Mouse (Mus musculus): ENCODE results near the gene Serpinb13. TPM values are rescaled to one million over a fixed set of nuclear protein-coding genes. Genes with fewer than 3 reads are reported as not detected.

Gene Serpinb13
- not detected for total RNA-seq (2021)
- long read RNA-seq, experiment 1, result 0 reads
- long read RNA-seq, experiment 2, result 0 reads

DNA sequence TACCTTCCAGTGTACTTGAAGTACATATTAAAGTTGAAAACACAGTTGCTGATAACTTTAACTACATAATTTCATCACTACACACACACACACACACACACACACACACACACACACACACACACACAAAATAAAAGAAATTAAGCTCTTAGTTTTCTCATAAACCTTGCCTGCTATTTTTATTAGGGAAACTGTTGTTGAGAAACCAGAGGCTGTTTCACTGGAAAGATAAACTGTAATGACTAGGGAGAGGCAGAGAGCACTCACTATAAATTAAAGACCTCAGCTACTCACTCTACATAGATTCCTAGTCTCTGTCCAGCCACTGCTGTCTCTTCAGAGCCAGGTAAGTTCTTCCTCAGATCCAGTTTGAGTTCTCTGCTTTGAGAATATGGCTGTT is at the start of gene Serpinb13:
TSS of gene Serpinb13 (plus strand) at position 301 of the 400 bp plus-strand sequence.
- no peak for DNase-seq (ENCODE audit: low spot score in 2 of 2)

GRCm38 (mm10) chr1:106931954-106932353 is 48.8 kb upstream of the Serpinb13 start:
- DNase-seq (ENCODE audit: low spot score in 2 of 2), result no peak

DNA sequence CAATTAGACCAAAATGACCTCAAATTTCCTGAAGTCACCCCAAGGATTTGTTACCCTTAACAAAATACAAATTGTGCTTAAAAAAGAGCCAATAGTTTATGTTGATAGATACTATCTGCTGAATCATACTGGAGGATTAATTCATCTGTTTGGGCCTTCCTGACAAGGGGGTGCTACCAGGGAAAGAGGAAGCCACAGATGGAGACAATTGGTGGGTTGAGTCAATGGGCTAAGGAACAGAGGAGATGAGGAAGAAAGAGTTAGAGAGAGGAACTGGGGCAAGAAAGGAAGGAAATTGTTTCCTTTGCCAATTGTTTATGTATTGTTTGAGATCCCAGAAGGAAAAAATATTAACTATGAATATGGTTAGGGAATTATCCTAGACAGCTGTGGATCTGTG is 47.1 kb upstream of the Serpinb13 start:
- no peak for DNase-seq (ENCODE audit: low spot score in 2 of 2)

DNA sequence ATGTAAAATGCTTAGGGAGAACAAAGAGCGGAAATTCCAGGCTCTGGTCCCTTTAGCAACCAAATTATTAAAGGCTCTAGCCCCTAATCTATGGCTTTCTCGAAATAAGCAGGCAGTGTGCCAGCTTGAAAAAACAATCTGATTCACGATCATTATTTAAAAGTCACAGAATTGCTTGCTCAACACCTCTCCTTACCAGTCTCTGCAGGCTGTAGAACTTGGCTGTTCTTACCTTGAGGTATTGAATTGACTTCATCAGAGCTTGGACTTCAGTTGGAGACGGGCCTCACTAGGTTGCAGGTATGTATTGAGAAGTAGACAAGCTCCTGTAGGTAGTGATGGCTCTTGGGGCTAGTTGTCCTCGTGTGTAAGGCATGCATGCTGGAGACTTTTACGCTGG is 46.5 kb upstream of the Serpinb13 start, which contains the start of gene Serpinb12:
TSS of gene Serpinb12 (plus strand) at position 185 of the 400 bp plus-strand sequence.
- DNase-seq (ENCODE audit: low spot score in 2 of 2), result no peak

DNA sequence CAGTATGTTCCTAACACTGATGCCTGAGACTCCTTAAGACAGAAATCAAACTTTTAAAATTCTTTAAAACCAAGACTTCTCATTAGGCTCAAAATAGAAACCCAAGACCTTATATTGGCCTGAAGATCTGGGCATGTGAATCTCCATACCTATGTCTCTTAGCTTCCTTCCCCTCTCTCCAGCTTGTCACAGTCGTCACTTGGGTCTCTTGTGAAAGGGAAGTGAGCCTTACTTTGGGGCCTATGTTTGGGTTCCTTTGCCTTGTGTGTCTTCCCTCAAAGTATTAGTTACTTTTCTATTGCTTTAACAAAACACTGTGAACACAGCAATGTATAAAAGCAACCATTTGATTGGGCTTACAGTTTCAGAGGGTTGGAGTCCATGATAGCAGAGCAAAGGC is 33.6 kb upstream of the Serpinb13 start:
- no peak for DNase-seq (ENCODE audit: low spot score in 2 of 2)

GRCm38 (mm10) chr1:106959981-106960380 is 20.8 kb upstream of the Serpinb13 start:
- no peak for DNase-seq (ENCODE audit: low spot score in 2 of 2)

DNA sequence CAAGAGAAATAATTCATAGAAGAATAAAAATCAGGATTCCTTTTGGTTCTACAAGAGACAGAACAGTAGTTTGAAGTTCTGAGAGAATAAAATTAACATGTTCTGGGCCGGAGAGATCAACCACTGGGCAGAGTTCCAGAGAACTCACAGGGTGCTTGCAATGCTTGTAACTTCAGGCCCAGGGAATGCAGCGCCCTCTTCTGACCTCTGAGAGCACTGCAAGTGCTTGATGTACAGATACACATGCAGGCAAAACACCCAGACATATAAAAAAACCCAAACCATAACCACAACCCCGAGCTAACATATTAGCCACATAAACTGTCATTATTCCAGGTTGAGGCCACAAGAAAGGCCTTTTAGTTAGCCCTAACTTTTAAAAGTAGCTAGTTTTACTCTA is 19.8 kb upstream of the Serpinb13 start:
- DNase-seq (ENCODE audit: low spot score in 2 of 2), result peak in 1 of 2 experiments; percentile 13

GRCm38 (mm10) chr1:106983092-106983491 is 2.3 kb downstream of the Serpinb13 start:
- DNase-seq (ENCODE audit: low spot score in 2 of 2), result no peak

DNA sequence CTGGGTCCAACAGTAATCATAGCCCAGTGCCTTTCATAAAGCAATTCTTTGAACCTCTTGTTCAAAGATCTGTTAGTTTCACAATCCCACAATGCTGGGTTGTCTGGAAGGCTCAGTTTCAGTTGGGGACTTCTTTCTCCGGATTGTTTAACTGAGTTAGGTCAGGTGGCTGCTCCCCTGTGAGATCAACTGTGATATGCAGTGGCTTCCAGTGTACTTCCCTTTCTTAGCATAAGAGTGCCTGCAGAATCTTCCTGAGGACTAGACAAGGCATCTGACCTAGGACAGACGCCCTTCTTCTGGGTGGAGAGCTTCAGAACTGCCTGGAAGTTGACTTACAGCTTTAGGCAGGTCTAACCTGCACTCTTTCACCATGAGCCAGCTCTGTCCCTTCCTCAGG is 3.1 kb downstream of the Serpinb13 start:
- no peak for DNase-seq (ENCODE audit: low spot score in 2 of 2)

DNA sequence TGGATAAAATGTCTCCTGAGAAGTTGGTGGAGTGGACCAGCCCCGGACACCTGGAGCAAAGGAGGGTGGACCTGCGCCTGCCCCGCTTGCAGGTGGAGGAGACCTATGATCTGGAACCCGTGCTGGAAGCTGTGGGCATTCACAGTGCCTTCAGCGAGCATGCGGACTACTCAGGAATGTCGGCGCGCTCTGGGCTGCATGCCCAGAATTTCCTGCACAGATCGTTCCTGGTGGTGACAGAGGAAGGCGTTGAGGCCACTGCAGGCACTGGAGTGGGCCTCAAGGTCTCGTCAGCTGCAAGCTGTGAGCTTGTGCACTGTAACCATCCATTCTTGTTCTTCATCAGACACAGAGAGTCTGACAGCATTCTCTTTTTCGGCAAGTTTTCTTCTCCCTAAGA is 19.6 kb downstream of the Serpinb13 start:
- DNase-seq (ENCODE audit: low spot score in 2 of 2), result no peak

DNA sequence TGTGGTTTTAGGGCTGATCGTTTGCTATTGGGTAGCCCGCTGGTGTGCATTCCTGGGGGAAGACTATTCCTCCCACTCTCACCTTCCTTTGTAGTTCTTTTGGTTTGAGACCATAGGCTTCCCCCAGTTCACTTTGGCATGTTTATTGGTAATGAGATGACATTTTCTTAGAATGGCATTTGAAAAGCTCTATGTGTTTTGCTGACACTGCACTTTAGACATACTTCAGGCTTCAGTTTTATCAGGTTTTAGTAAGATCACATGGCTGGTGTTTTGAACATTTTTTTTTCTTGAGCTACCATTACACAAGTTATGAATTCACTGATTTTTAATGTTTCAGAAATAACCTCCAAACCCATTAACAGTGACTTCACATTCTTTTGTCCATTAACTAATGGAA is 21.0 kb downstream of the Serpinb13 start:
- DNase-seq (ENCODE audit: low spot score in 2 of 2), result no peak

DNA sequence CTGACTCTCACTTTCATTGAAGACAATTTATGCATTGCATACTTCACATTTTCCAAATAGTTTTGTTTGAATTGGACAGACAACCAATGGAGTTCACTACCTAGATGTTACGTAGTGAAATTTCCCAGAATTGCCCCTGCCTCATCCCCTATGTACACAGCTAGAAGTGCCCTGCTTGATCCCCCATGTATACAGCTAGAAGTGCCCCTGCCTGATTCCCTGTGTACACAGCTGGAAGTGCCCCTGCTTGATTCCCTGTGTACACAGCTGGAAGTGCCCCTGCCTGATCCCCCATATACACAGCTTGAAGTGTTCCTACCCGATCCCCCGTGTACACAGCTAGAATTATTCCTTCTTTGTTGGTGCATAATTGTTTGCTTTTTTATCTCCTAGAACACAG is 25.5 kb downstream of the Serpinb13 start:
- DNase-seq (ENCODE audit: low spot score in 2 of 2), result no peak

DNA sequence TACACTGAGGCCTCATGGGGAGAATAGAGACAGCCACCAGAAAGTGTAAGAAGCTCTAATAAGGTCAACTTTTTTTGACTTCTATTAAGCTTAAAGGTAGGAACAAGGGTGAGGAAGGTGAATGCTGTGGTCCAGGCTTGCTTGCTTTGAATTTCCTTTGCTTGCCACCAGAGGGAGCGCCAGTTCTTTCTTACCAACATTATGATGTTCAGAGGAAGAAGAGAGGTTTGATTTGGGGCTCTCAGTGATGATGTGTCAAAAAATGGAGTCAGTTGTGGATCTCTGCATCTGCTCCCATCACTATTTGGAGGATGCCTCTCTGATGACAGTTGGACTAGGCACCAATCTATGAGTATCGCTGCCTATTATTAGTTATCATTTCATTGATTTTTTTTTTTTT is 33.7 kb downstream of the Serpinb13 start:
- peak; percentile 16 to 31 for DNase-seq (ENCODE audit: low spot score in 2 of 2)

GRCm38 (mm10) chr1:107015210-107015609 is 34.4 kb downstream of the Serpinb13 start:
- no peak for DNase-seq (ENCODE audit: low spot score in 2 of 2)

- DNase-seq (ENCODE audit: low spot score in 2 of 2), result no peak
Measured at GRCm38 (mm10) chr1:107025886-107026285, 45.1 kb downstream of the Serpinb13 start.

- DNase-seq (ENCODE audit: low spot score in 2 of 2), result peak in 1 of 2 experiments; percentile 4
Measured at GRCm38 (mm10) chr1:107034236-107034635, 53.5 kb downstream of the Serpinb13 start.

Other genes starting within 250 kb of the Serpinb13 start
- 10 to 100 TPM; 24.7 to 25.8 TPM for gene Kdsr, start 221.3 kb upstream of the Serpinb13 start, total RNA-seq (2021)
- 10 to 100 TPM; 49.7 to 52.7 TPM for gene Vps4b, start 184.3 kb upstream of the Serpinb13 start, total RNA-seq (2021)
- gene Serpinb5, start 119.8 kb upstream of the Serpinb13 start, total RNA-seq (2021), result not detected
- gene Serpinb12, start 46.5 kb upstream of the Serpinb13 start, total RNA-seq (2021), result not detected
- not detected for gene Serpinb3a, start 71.3 kb downstream of the Serpinb13 start, total RNA-seq (2021)
- gene Serpinb3d, start 102.5 kb downstream of the Serpinb13 start, total RNA-seq (2021), result not detected

Measured in layer of hippocampus, postnatal 14 days (tissue).